In genomic region chr11:18900489-18900888, GRCm38 (mm10) we compare ENCODE assay signal across 28 mouse cellular contexts.
DNase-seq lines count a peak whose midpoint lies in the region; ATAC-seq lines count a peak whose summit lies in the region.
"Had no signal": no experiment of that assay in that cellular context is flagged by ENCODE, and none has a peak within 500 bp of the region (broad histone marks: within the 10 kb centered on the region; RNA-seq: fewer than 3 reads in every experiment).

No protein-coding gene starts in this region.

- no peak overlapping the region; a peak in 1 of 4 replicates for H3K27ac ChIP-seq in heart, embryonic 14.5 days (replicated peaks in 1 of 2; ENCODE audit: control insufficient read depth in 1 of 2, insufficient read depth in 1 of 2, low read depth in 2 of 2, low read length in 2 of 2)
- H3K27ac ChIP-seq in liver, embryonic 12.5 days = no peak overlapping the region
- H3K27ac ChIP-seq in liver, embryonic 11.5 days (ENCODE audit: low read depth, low read length) = no peak overlapping the region
- H3K27ac ChIP-seq in liver, embryonic 16.5 days (ENCODE audit: low read length) = no peak overlapping the region
- H3K27ac ChIP-seq: embryonic facial prominence, embryonic 13.5 days; forebrain, embryonic 10.5 days; forebrain, embryonic 15.5 days; hindbrain, embryonic 13.5 days; kidney, embryonic 15.5 days; left cerebral cortex, adult 2 months; limb, embryonic 12.5 days; liver, embryonic 14.5 days; lung, embryonic 15.5 days; neural tube, embryonic 12.5 days had no signal

- no peak for ATAC-seq in heart, embryonic 14.5 days (ENCODE audit: insufficient number of reproducible peaks, insufficient read depth, low FRiP score, low read depth)
- no peak for ATAC-seq in liver, embryonic 12.5 days
- ATAC-seq in liver, embryonic 11.5 days (replicated peaks; ENCODE audit: low FRiP score) = no peak
- ATAC-seq in liver, embryonic 16.5 days (ENCODE audit: low read depth) = peak; percentile 53; the same call in 1 of the 2 replicates
- ATAC-seq: forebrain, embryonic 15.5 days; midbrain, embryonic 16.5 days; Patski had no signal

- H3K4me2 ChIP-seq in heart, embryonic 14.5 days (ENCODE audit: low read length) = no peak overlapping the region
- H3K4me2 ChIP-seq in liver, embryonic 12.5 days = peak overlapping the region; percentile 12; the same call in 1 of the 2 replicates
- no peak overlapping the region for H3K4me2 ChIP-seq in liver, embryonic 11.5 days
- H3K4me2 ChIP-seq in liver, embryonic 16.5 days (ENCODE audit: low read depth, low read length) = 0 out of 2 replicates have a peak overlapping the region, but pooled peaks have one; percentile 17
- H3K4me2 ChIP-seq: embryonic facial prominence, embryonic 13.5 days; forebrain, embryonic 15.5 days; hindbrain, embryonic 13.5 days; kidney, embryonic 15.5 days; limb, embryonic 12.5 days; lung, embryonic 15.5 days; midbrain, embryonic 11.5 days; neural tube, embryonic 12.5 days had no signal

- H3K27me3 ChIP-seq in heart, embryonic 14.5 days (ENCODE audit: control insufficient read depth, insufficient read depth, low read length) = no peaks in the 10 kb centered on the region
- H3K27me3 ChIP-seq in liver, embryonic 12.5 days (replicated peaks) = no peaks in the 10 kb centered on the region
- no peaks in the 10 kb centered on the region for H3K27me3 ChIP-seq in liver, embryonic 11.5 days (replicated peaks; ENCODE audit: control insufficient read depth, insufficient read depth, low read length)
- no peaks in the 10 kb centered on the region for H3K27me3 ChIP-seq in liver, embryonic 16.5 days (ENCODE audit: control insufficient read depth, insufficient read depth, low read depth, low read length)
- H3K27me3 ChIP-seq: embryonic facial prominence, embryonic 13.5 days; forebrain, embryonic 15.5 days; hindbrain, embryonic 13.5 days; kidney, embryonic 15.5 days; lung, embryonic 15.5 days; neural tube, embryonic 12.5 days; Patski had no signal

- H3K4me3 ChIP-seq in heart, embryonic 14.5 days (ENCODE audit: control insufficient read depth in 1 of 2, insufficient read depth in 1 of 2, low read depth in 1 of 2, low read length in 2 of 2) = no peak overlapping the region
- H3K4me3 ChIP-seq in liver, embryonic 12.5 days = no peak overlapping the region
- H3K4me3 ChIP-seq in liver, embryonic 11.5 days (ENCODE audit: low read depth, low read length) = no peak overlapping the region
- no peak overlapping the region for H3K4me3 ChIP-seq in liver, embryonic 16.5 days (ENCODE audit: low read depth, low read length)
- H3K4me3 ChIP-seq: embryonic facial prominence, embryonic 13.5 days; forebrain, embryonic 10.5 days; forebrain, embryonic 15.5 days; hindbrain, embryonic 13.5 days; kidney, embryonic 15.5 days; left cerebral cortex, adult 2 months; limb, embryonic 12.5 days; lung, embryonic 15.5 days; neural tube, embryonic 12.5 days had no signal

- peaks cover 24% of the 10 kb centered on the region for H3K36me3 ChIP-seq in heart, embryonic 14.5 days (ENCODE audit: control insufficient read depth, insufficient read depth, low read length)
- H3K36me3 ChIP-seq in liver, embryonic 12.5 days = no peaks in the 10 kb centered on the region
- H3K36me3 ChIP-seq in liver, embryonic 11.5 days (ENCODE audit: control insufficient read depth, insufficient read depth, low read length) = no peaks in the 10 kb centered on the region; the same call in 1 of the 2 replicates
- H3K36me3 ChIP-seq in liver, embryonic 16.5 days (ENCODE audit: control insufficient read depth, insufficient read depth) = no peaks in the 10 kb centered on the region
- H3K36me3 ChIP-seq: embryonic facial prominence, embryonic 13.5 days; forebrain, embryonic 10.5 days; forebrain, embryonic 15.5 days; limb, embryonic 12.5 days had no signal

- peak overlapping the region; percentile 36; the same call in 1 of the 2 replicates for H3K9ac ChIP-seq in heart, embryonic 14.5 days (ENCODE audit: low read length)
- H3K9ac ChIP-seq in liver, embryonic 12.5 days = no peak overlapping the region
- H3K9ac ChIP-seq in liver, embryonic 11.5 days (ENCODE audit: low read depth, low read length) = no peak overlapping the region
- no peak overlapping the region for H3K9ac ChIP-seq in liver, embryonic 16.5 days (ENCODE audit: low read depth, low read length)
- H3K9ac ChIP-seq: embryonic facial prominence, embryonic 13.5 days; forebrain, embryonic 15.5 days; hindbrain, embryonic 13.5 days; kidney, embryonic 15.5 days; limb, embryonic 12.5 days; liver, embryonic 14.5 days; lung, embryonic 15.5 days; neural tube, embryonic 12.5 days had no signal

- intact Hi-C loops in heart, postnatal 10 days (cut with DNase I) = no loop called here

- no peak for DNase-seq in heart, postnatal 10 days
- no peak for DNase-seq in liver, embryonic 11.5 days (ENCODE audit: low spot score)
- no peak for DNase-seq in lung, postnatal 14 days
- no peak for DNase-seq in embryo, embryonic 10 days (ENCODE audit: low spot score)
- DNase-seq: adrenal gland, postnatal 14 days; B cell, adult 2 months; cerebellum, adult 11 months; cerebellum, adult 9-11 months; kidney, adult 18-20 months; kidney, postnatal 25 days; lung, postnatal 36 days; thymus, postnatal 4 days had no signal

- H3K4me1 ChIP-seq in heart, embryonic 14.5 days (ENCODE audit: control insufficient read depth in 2 of 2, insufficient read depth in 2 of 2, low read length in 2 of 2) = peaks cover 5 to 30% of the 10 kb centered on the region in 2 experiments
- peaks cover 41% of the 10 kb centered on the region for H3K4me1 ChIP-seq in liver, embryonic 12.5 days
- H3K4me1 ChIP-seq in liver, embryonic 11.5 days (replicated peaks; ENCODE audit: control insufficient read depth, insufficient read depth, low read length) = peaks cover 20% of the 10 kb centered on the region
- H3K4me1 ChIP-seq in liver, embryonic 16.5 days (ENCODE audit: control insufficient read depth, low read depth, low read length) = peaks cover 8% of the 10 kb centered on the region

- H3K9me3 ChIP-seq in heart, embryonic 14.5 days (ENCODE audit: control insufficient read depth, low read length) = no peaks in the 10 kb centered on the region
- H3K9me3 ChIP-seq in liver, embryonic 12.5 days (replicated peaks) = no peaks in the 10 kb centered on the region
- no peaks in the 10 kb centered on the region for H3K9me3 ChIP-seq in liver, embryonic 11.5 days (ENCODE audit: control insufficient read depth, low read length)
- H3K9me3 ChIP-seq in liver, embryonic 16.5 days (replicated peaks; ENCODE audit: control insufficient read depth, low read length) = no peaks in the 10 kb centered on the region
- H3K9me3 ChIP-seq: embryonic facial prominence, embryonic 13.5 days; forebrain, embryonic 10.5 days; forebrain, embryonic 15.5 days; hindbrain, embryonic 13.5 days; kidney, embryonic 15.5 days; limb, embryonic 12.5 days; lung, embryonic 15.5 days; neural tube, embryonic 12.5 days had no signal

- WGBS in heart, embryonic 14.5 days = 68% methylated on average over 2 of the region's 2 CpGs
- WGBS in liver, embryonic 12.5 days (ENCODE audit: insufficient replicate concordance) = 62% methylated on average over 2 of the region's 2 CpGs
- 60% methylated on average over 2 of the region's 2 CpGs for WGBS in liver, embryonic 11.5 days
- 45% methylated on average over 2 of the region's 2 CpGs for WGBS in liver, embryonic 16.5 days (ENCODE audit: insufficient replicate concordance)

Comparison
In these comparisons a context has a peak if more than half of its experiments do, and no peak if none do; other contexts are left out.
1. H3K4me2 ChIP-seq: peak in liver, embryonic 12.5 days (single experiment) and liver, embryonic 16.5 days (single experiment); none in heart, embryonic 14.5 days (single experiment) and liver, embryonic 11.5 days (single experiment).